Mouse (Mus musculus): Measurements from ENCODE around the gene Kctd21. TPM values are rescaled to one million over a fixed set of nuclear protein-coding genes. Genes with fewer than 3 reads are reported as not detected.

The Kctd21 gene
- total and polyA plus RNA-seq, 3 experiments = 0.19 to 0.81 (median 0.46) TPM

DNA sequence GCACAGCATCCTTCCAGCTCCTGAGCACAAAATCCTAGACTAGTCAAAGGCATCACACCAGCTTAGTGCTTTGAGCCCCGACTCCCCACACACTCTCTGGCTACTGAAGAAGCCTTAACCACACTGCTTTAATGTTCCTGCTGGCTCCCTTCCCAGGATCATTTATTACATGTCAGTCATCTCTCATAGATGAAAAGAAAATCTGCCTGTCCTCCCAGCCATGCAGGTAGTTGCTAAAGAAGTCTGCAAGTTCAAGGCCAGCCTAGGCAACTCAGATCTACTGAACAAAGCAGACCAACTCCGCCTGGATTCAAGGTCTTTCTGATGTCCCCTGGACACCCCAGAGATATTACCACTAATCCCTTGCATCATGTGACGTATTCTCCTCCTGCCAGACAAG is 14.4 kb upstream of the Kctd21 start:
- dilution Hi-C loops (cut with MboI; ENCODE audit: extremely low pct_ligation_motif_present, extremely low pct_unique_long_range_greater_than_20kb, low sequenced_read_pairs) = no loop called here

DNA sequence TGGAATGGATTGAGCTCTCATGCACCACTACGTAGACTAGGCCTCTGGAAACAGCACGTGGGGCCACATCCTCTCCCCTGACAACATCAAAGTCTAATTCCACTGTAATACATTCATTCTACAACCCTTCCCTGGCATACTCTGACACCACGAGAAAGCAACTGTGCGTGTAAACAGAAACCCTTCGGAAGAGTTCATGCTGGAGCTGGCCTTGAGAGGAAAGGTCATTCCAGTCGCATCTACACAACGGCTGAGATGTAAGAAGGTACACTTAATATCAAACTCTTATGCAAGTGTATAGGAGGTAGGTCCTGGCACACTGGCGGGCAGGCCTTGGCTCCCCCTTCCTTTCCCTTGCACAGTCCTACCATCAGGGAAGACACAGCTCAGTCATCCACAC is 7.8 kb upstream of the Kctd21 start:
- in situ Hi-C loops (cut with MboI; ENCODE audit: low pct_ligation_motif_present, low pct_unique_long_range_greater_than_20kb, low sequenced_read_pairs) = no loop called here
- Histone ChIP-seq H3K36me3 (replicated peaks in 1 of 2; ENCODE audit: control insufficient read depth in 1 of 2, insufficient read depth in 1 of 2, low read length in 1 of 2) (peaks cover 0 to 38% of the 10 kb centered on the region in 2 experiments), H3K4me3 (replicated peaks in 1 of 3; ENCODE audit: low read depth in 2 of 3, low read length in 2 of 3, poor library complexity in 1 of 3) (no peak overlapping the region), H3K27ac (ENCODE audit: insufficient read depth, low read depth) (no peak overlapping the region), H3K9ac (ENCODE audit: insufficient read depth, low read depth) (no peak overlapping the region), H3K4me2 (ENCODE audit: insufficient read depth, low read depth, poor library complexity, severe bottlenecking) (no peak overlapping the region), H3K9me3 (replicated peaks; ENCODE audit: low read length) (no peaks in the 10 kb centered on the region), H3K4me1 (ENCODE audit: control insufficient read depth in 1 of 2, insufficient read depth in 2 of 2) (no peaks in the 10 kb centered on the region), H3K79me2 (replicated peaks; ENCODE audit: control insufficient read depth, extremely low read depth, insufficient read depth, poor library complexity, severe bottlenecking) (no peaks in the 10 kb centered on the region), H3K27me3 (replicated peaks) (no peaks in the 10 kb centered on the region)
- no peak for DNase-seq (ENCODE audit: extremely low read depth)
- dilution Hi-C loops (cut with MboI; ENCODE audit: extremely low pct_ligation_motif_present, extremely low pct_unique_long_range_greater_than_20kb, low sequenced_read_pairs) = no loop called here
- TF ChIP-seq SMC3 (IDR thresholded peaks at IDR 0.05; ENCODE audit: low read depth, low read length) = no peak

More for the DNA sequence above, 14.4 kb upstream of the Kctd21 start:
- peaks cover 0 to 24% of the 10 kb centered on the region in 2 experiments for H3K36me3 ChIP-seq (replicated peaks in 1 of 2; ENCODE audit: control insufficient read depth in 1 of 2, insufficient read depth in 1 of 2, low read length in 1 of 2)
- H3K9me3 ChIP-seq (replicated peaks; ENCODE audit: low read length) = no peaks in the 10 kb centered on the region
- no peaks in the 10 kb centered on the region for H3K79me2 ChIP-seq (replicated peaks; ENCODE audit: control insufficient read depth, extremely low read depth, insufficient read depth, poor library complexity, severe bottlenecking)
- TF ChIP-seq CHD2 (IDR thresholded peaks at IDR 0.05; ENCODE audit: low read length) (no peak), ZKSCAN1 (IDR thresholded peaks at IDR 0.05; ENCODE audit: borderline replicate concordance, low read depth, low read length) (no peak), EP300 (IDR thresholded peaks at IDR 0.05; ENCODE audit: low read length) (no peak), CTCF (conservative IDR thresholded peaks at IDR 0.05 in 1 of 2, IDR thresholded peaks at IDR 0.05 in 1 of 2; ENCODE audit: low read depth in 2 of 2, low read length in 2 of 2) (no peak), USF2 (conservative IDR thresholded peaks at IDR 0.05; ENCODE audit: low read depth, low read length) (no peak), POLR2AphosphoS2 (IDR thresholded peaks at IDR 0.05; ENCODE audit: low read depth, low read length) (no peak), ETS1 (conservative IDR thresholded peaks at IDR 0.05; ENCODE audit: low read depth, low read length) (no peak), IRF4 (IDR thresholded peaks at IDR 0.05; ENCODE audit: low read depth, low read length) (no peak)
- H3K4me2 ChIP-seq (ENCODE audit: insufficient read depth, low read depth, poor library complexity, severe bottlenecking) = no peak overlapping the region
- no peak overlapping the region for H3K4me3 ChIP-seq (replicated peaks in 1 of 3; ENCODE audit: low read depth in 2 of 3, low read length in 2 of 3, poor library complexity in 1 of 3)
- DNase-seq (ENCODE audit: extremely low read depth) = no peak
- H3K27ac ChIP-seq (ENCODE audit: insufficient read depth, low read depth) = no peak overlapping the region
- H3K27me3 ChIP-seq (replicated peaks) = no peaks in the 10 kb centered on the region
- H3K4me1 ChIP-seq (ENCODE audit: control insufficient read depth in 1 of 2, insufficient read depth in 2 of 2) = no peaks in the 10 kb centered on the region
- in situ Hi-C loops (cut with MboI; ENCODE audit: low pct_ligation_motif_present, low pct_unique_long_range_greater_than_20kb, low sequenced_read_pairs) = no loop called here
- no peak overlapping the region for H3K9ac ChIP-seq (ENCODE audit: insufficient read depth, low read depth)

DNA sequence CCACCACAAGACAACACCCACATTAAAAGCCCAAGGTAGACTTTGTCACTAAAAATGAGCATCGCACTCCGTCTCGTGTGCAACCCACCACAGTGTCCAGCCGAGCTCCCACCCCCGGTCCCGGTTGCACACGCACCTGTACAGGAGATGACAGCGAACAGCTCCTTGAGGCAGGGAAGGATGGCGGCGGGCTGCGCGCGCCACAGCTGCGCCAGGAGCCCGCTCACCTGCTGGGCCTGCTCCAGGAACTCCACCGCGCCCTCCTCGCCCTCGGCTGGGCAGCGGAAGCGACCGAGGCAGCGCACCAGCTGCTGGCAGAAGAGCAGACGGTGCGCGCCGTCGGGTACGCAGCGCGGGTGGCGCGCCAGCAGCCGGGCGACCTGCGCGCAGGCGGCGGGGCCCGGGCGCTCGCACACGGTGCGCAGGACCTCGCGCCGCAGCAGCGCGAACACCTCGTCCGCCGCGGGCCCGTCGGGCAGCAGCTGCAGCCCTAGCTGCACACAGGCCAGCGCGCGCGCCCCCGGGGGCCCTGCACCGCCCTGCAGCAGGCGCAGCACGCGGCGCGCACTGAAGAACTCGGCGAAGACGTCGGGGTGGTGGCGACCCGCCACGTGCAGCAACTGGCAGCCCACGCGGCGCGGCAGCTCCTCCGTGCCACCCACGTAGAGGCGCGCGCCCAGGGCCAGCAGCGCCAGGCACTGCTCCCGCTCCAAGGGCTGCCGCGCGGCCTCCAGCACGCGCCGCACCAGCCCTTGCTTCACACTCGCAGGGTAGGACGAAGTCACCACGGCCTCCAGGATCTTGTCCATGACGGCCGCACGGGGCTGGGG is 6.8 kb upstream of the Kctd21 start:
- peaks cover 0 to 33% of the 10 kb centered on the region in 2 experiments for H3K36me3 ChIP-seq (replicated peaks in 1 of 2; ENCODE audit: control insufficient read depth in 1 of 2, insufficient read depth in 1 of 2, low read length in 1 of 2)
- H3K4me3 ChIP-seq (replicated peaks in 1 of 3; ENCODE audit: low read depth in 2 of 3, low read length in 2 of 3, poor library complexity in 1 of 3) = no peak overlapping the region
- no peak overlapping the region for H3K4me2 ChIP-seq (ENCODE audit: insufficient read depth, low read depth, poor library complexity, severe bottlenecking)
- H3K27ac ChIP-seq (ENCODE audit: insufficient read depth, low read depth) = no peak overlapping the region
- no peak for TF ChIP-seq TBP (conservative IDR thresholded peaks at IDR 0.05; ENCODE audit: low read depth, low read length)
- no peak for TF ChIP-seq NRF1 (IDR thresholded peaks at IDR 0.05; ENCODE audit: low read depth, low read length)
- no peak for TF ChIP-seq ZKSCAN1 (IDR thresholded peaks at IDR 0.05; ENCODE audit: borderline replicate concordance, low read depth, low read length)
- TF ChIP-seq TCF12 (IDR thresholded peaks at IDR 0.05; ENCODE audit: low read depth, low read length) = no peak
- no peak for TF ChIP-seq JUND (conservative IDR thresholded peaks at IDR 0.05; ENCODE audit: low read depth, low read length)
- TF ChIP-seq JUN (IDR thresholded peaks at IDR 0.05; ENCODE audit: insufficient read depth, low read depth, low read length) = no peak
- TF ChIP-seq ZMIZ1 (IDR thresholded peaks at IDR 0.05; ENCODE audit: low read depth, low read length) = no peak
- TF ChIP-seq PAX5 (IDR thresholded peaks at IDR 0.05; ENCODE audit: low read length) = no peak
- no peak for TF ChIP-seq ZC3H11A (IDR thresholded peaks at IDR 0.05; ENCODE audit: low read depth, low read length)
- TF ChIP-seq EP300 (IDR thresholded peaks at IDR 0.05; ENCODE audit: low read length) = no peak
- TF ChIP-seq NELFE (IDR thresholded peaks at IDR 0.05; ENCODE audit: low read depth, low read length) = no peak
- TF ChIP-seq UBTF (IDR thresholded peaks at IDR 0.05; ENCODE audit: low read depth, low read length) = no peak
- no peak for TF ChIP-seq MAFK (IDR thresholded peaks at IDR 0.05; ENCODE audit: insufficient replicate concordance, low read length)
- TF ChIP-seq USF2 (conservative IDR thresholded peaks at IDR 0.05; ENCODE audit: low read depth, low read length) = no peak
- TF ChIP-seq MAX (IDR thresholded peaks at IDR 0.05; ENCODE audit: low read length) = no peak
- no peaks in the 10 kb centered on the region for H3K4me1 ChIP-seq (ENCODE audit: control insufficient read depth in 1 of 2, insufficient read depth in 2 of 2)
- H3K79me2 ChIP-seq (replicated peaks; ENCODE audit: control insufficient read depth, extremely low read depth, insufficient read depth, poor library complexity, severe bottlenecking) = no peaks in the 10 kb centered on the region
- H3K9ac ChIP-seq (ENCODE audit: insufficient read depth, low read depth) = no peak overlapping the region
- no peaks in the 10 kb centered on the region for H3K9me3 ChIP-seq (replicated peaks; ENCODE audit: low read length)
- no peak for DNase-seq (ENCODE audit: extremely low read depth)
- dilution Hi-C loops (cut with MboI; ENCODE audit: extremely low pct_ligation_motif_present, extremely low pct_unique_long_range_greater_than_20kb, low sequenced_read_pairs) = no loop called here
- H3K27me3 ChIP-seq (replicated peaks) = no peaks in the 10 kb centered on the region
- in situ Hi-C loops (cut with MboI; ENCODE audit: low pct_ligation_motif_present, low pct_unique_long_range_greater_than_20kb, low sequenced_read_pairs) = no loop called here
